Mouse (Mus musculus): ENCODE measurements at regions not wholly inside any gene's neighbourhood (a gene's known extent, or its start where the extent isn't known, plus 50 kb on each side); places are given as distances from the start of the nearest gene placed in this dataset.

- TF ChIP-seq GATA1 (IDR thresholded peaks at IDR 0.05; ENCODE audit: borderline replicate concordance, low read length) = no peak
- no peak for TF ChIP-seq FLI1 (IDR thresholded peaks at IDR 0.05; ENCODE audit: low read length)
Observed at GRCm38 (mm10) chr11:18156506-18156905, 202.8 kb upstream of the Etaa1 start.

All from megakaryocyte, embryonic 14.5 days (primary cell).